Mouse (Mus musculus) pancreas, adult 10 weeks (tissue): ENCODE data around the gene Chrm4. TPM values are rescaled to one million over a fixed set of nuclear protein-coding genes. Genes with fewer than 3 reads are reported as not detected.

Experiments
- polyA plus RNA-seq: library from polyadenylated mRNA; stranded (reverse); fragments of 350-450 nt; fragmentation: Illumina TruSeq; extraction: RNeasy Lipid Tissue Mini Kit (QIAGEN cat#74804); gene quantifications from one replicate; pipeline ENCODE4 v1.2.3, GENCODE M21; 2015; ENCODE audit warnings: low read depth, low replicate concordance; ENCODE audit not compliant: insufficient read depth

Chrm4 gene
- not detected for polyA plus RNA-seq

GRCm38 (mm10) chr2:91926949-91927348 lies at the start of gene Chrm4:
TSS of gene Chrm4 (plus strand) at chr2:91927249.

DNA sequence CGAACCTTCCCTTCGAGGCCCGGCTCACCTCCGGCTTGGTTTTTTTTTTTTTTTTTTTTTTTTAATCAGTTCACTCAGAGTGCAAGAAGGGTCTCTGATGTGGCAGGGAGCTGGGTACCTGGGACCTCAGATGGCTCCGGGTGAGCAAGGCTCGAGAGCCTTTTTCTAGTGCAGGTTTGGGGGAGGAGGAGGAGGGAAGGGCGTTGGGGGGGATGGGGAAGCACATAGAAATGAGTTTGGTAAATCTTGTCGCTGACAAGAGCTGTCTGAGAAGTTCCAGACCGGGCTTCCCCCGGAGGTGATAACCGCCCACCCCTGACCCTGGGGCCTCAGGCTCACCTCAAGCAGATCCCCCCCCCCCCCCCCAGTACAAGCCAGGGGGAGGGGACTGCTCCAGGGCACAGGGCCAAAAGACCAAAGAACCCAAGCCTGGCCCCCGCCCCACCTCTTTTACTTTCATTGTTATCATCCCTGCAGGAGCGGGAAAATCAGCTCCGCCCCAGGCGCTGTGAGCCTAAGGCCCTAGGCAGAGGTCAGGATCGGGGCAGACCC lies 5.2 kb downstream of the Chrm4 start, which contains the start of gene Mdk:
Gene Mdk, minus strand, starts transcription at position 138 of the 552 bp plus-strand sequence.

GRCm38 (mm10) chr2:91945483-91945882 lies 18.4 kb downstream of the Chrm4 start, which contains the start of gene Gm9821:
TSS of gene Gm9821 (plus strand) at chr2:91945703.

GRCm38 (mm10) chr2:91975581-91976541 lies 48.8 kb downstream of the Chrm4 start, which contains the start of gene Dgkz:
TSS of gene Dgkz (minus strand) at chr2:91975864.

Other genes starting within 250 kb of the Chrm4 start
- 10.0 TPM for gene Atg13, start 216.7 kb upstream of the Chrm4 start, polyA plus RNA-seq
- 4.4 TPM for gene Harbi1, start 216.4 kb upstream of the Chrm4 start, polyA plus RNA-seq
- gene Ambra1, start 197.1 kb upstream of the Chrm4 start, polyA plus RNA-seq: 6.1 TPM
- gene Mdk, start 5.0 kb downstream of the Chrm4 start, polyA plus RNA-seq: 5.7 TPM
- not detected for gene Gm9821, start 18.5 kb downstream of the Chrm4 start, polyA plus RNA-seq
- 25.4 TPM for gene Dgkz, start 48.6 kb downstream of the Chrm4 start, polyA plus RNA-seq
- gene Creb3l1, start 97.3 kb downstream of the Chrm4 start, polyA plus RNA-seq: 14.1 TPM
- gene Phf21a, start 165.9 kb downstream of the Chrm4 start, polyA plus RNA-seq: 10.1 TPM